22 mouse cellular contexts compared by ENCODE assay signal in genomic region chr14:11417857-11418256, GRCm38 (mm10).
DNase-seq lines count a peak whose midpoint lies in the region; ATAC-seq and TF ChIP-seq lines count a peak whose summit lies in the region.
"Had no signal": no experiment of that assay in that cellular context is flagged by ENCODE, and none has a peak within 500 bp of the region (broad histone marks: within the 10 kb centered on the region; RNA-seq: fewer than 3 reads in every experiment).

No protein-coding gene starts in this region.

- 0 out of 4 replicates have a peak, but pooled peaks cover 0 to 2% of the 10 kb centered on the region in 2 experiments for H3K4me1 ChIP-seq in heart, embryonic 14.5 days (ENCODE audit: control insufficient read depth in 2 of 2, insufficient read depth in 2 of 2, low read length in 2 of 2)
- H3K4me1 ChIP-seq in midbrain, embryonic 12.5 days = no peaks in the 10 kb centered on the region
- no peaks in the 10 kb centered on the region for H3K4me1 ChIP-seq in midbrain, embryonic 13.5 days (replicated peaks)
- no peaks in the 10 kb centered on the region for H3K4me1 ChIP-seq in ES-E14 (ENCODE audit: control insufficient read depth in 2 of 2, insufficient read depth in 2 of 2, low read length in 2 of 2, poor library complexity in 1 of 2)
- no peaks in the 10 kb centered on the region for H3K4me1 ChIP-seq in embryonic facial prominence, embryonic 13.5 days
- H3K4me1 ChIP-seq: forebrain, embryonic 12.5 days; hindbrain, embryonic 10.5 days had no signal

- no peak for DNase-seq in heart, adult 9 months (ENCODE audit: low spot score in 2 of 2)
- DNase-seq in ES-E14 (ENCODE audit: low read depth, low spot score) = no peak
- no peak for DNase-seq in cerebellum, adult 11 months
- DNase-seq: adrenal gland, postnatal 14 days; cerebellum, adult 18-20 months; cerebellum, adult 9-11 months; cerebellum, postnatal 36 days; gastrocnemius, postnatal 10 days; heart, adult 2 months; heart, postnatal 10 days; kidney, adult 18-20 months had no signal

- WGBS in heart, embryonic 14.5 days = 75% methylated on average over 3 of the region's 3 CpGs
- WGBS in midbrain, embryonic 12.5 days = 80% methylated on average over 3 of the region's 3 CpGs
- 92% methylated on average over 3 of the region's 3 CpGs for WGBS in midbrain, embryonic 13.5 days
- WGBS in embryonic facial prominence, embryonic 13.5 days = 82% methylated on average over 3 of the region's 3 CpGs

- H3K36me3 ChIP-seq in heart, embryonic 14.5 days (ENCODE audit: control insufficient read depth, insufficient read depth, low read length) = no peaks in the 10 kb centered on the region
- no peaks in the 10 kb centered on the region for H3K36me3 ChIP-seq in midbrain, embryonic 12.5 days
- no peaks in the 10 kb centered on the region for H3K36me3 ChIP-seq in midbrain, embryonic 13.5 days
- no peaks in the 10 kb centered on the region for H3K36me3 ChIP-seq in ES-E14 (ENCODE audit: control insufficient read depth, insufficient read depth, low read length, poor library complexity, severe bottlenecking)
- H3K36me3 ChIP-seq in embryonic facial prominence, embryonic 13.5 days = no peaks in the 10 kb centered on the region
- H3K36me3 ChIP-seq: forebrain, embryonic 12.5 days; G1E; heart, embryonic 13.5 days; hindbrain, embryonic 10.5 days had no signal

- H3K27me3 ChIP-seq in heart, embryonic 14.5 days (ENCODE audit: control insufficient read depth, insufficient read depth, low read length) = no peaks in the 10 kb centered on the region
- no peaks in the 10 kb centered on the region for H3K27me3 ChIP-seq in midbrain, embryonic 12.5 days
- H3K27me3 ChIP-seq in midbrain, embryonic 13.5 days = no peaks in the 10 kb centered on the region
- H3K27me3 ChIP-seq in embryonic facial prominence, embryonic 13.5 days = no peaks in the 10 kb centered on the region
- H3K27me3 ChIP-seq: forebrain, embryonic 12.5 days; heart, embryonic 13.5 days had no signal

- ATAC-seq in heart, embryonic 14.5 days (ENCODE audit: insufficient number of reproducible peaks, insufficient read depth, low FRiP score, low read depth) = 0 out of 2 replicates have a peak, but pooled peaks have one; percentile 35
- ATAC-seq in midbrain, embryonic 12.5 days (ENCODE audit: low FRiP score, low read depth) = 0 out of 2 replicates have a peak, but pooled peaks have one; percentile 47
- ATAC-seq in midbrain, embryonic 13.5 days = no peak
- ATAC-seq in embryonic facial prominence, embryonic 13.5 days (ENCODE audit: insufficient number of reproducible peaks, insufficient read depth, low FRiP score, low TSS enrichment, low read depth) = peak; percentile 20; the same call in 1 of the 2 replicates
- ATAC-seq: forebrain, embryonic 16.5 days; hindbrain, embryonic 16.5 days; inflammation-experienced regulatory T-cells, adult 6 months had no signal

- H3K9ac ChIP-seq in heart, embryonic 14.5 days (ENCODE audit: low read length) = no peak overlapping the region
- no peak overlapping the region for H3K9ac ChIP-seq in midbrain, embryonic 12.5 days (replicated peaks)
- no peak overlapping the region for H3K9ac ChIP-seq in midbrain, embryonic 13.5 days (replicated peaks)
- no peak overlapping the region for H3K9ac ChIP-seq in ES-E14 (ENCODE audit: insufficient read depth, low read depth, low read length, poor library complexity, severe bottlenecking)
- H3K9ac ChIP-seq in embryonic facial prominence, embryonic 13.5 days = no peak overlapping the region
- H3K9ac ChIP-seq: forebrain, embryonic 12.5 days; heart, embryonic 13.5 days had no signal

- no peak overlapping the region for H3K27ac ChIP-seq in heart, embryonic 14.5 days (replicated peaks in 1 of 2; ENCODE audit: control insufficient read depth in 1 of 2, insufficient read depth in 1 of 2, low read depth in 2 of 2, low read length in 2 of 2)
- no peak overlapping the region for H3K27ac ChIP-seq in midbrain, embryonic 12.5 days (replicated peaks)
- H3K27ac ChIP-seq in midbrain, embryonic 13.5 days = no peak overlapping the region
- H3K27ac ChIP-seq in ES-E14 (ENCODE audit: insufficient read depth, low read depth, low read length, poor library complexity, severe bottlenecking) = peak overlapping the region; percentile 7; the same call in 1 of the 2 replicates
- no peak overlapping the region for H3K27ac ChIP-seq in embryonic facial prominence, embryonic 13.5 days
- H3K27ac ChIP-seq: forebrain, embryonic 12.5 days; heart, adult 2 months; heart, embryonic 13.5 days; hindbrain, embryonic 10.5 days had no signal

- H3K4me2 ChIP-seq in heart, embryonic 14.5 days (ENCODE audit: low read length) = no peak overlapping the region
- no peak overlapping the region for H3K4me2 ChIP-seq in midbrain, embryonic 12.5 days (replicated peaks)
- H3K4me2 ChIP-seq in midbrain, embryonic 13.5 days (replicated peaks) = no peak overlapping the region
- no peak overlapping the region for H3K4me2 ChIP-seq in embryonic facial prominence, embryonic 13.5 days
- H3K4me2 ChIP-seq: forebrain, embryonic 12.5 days; heart, embryonic 13.5 days had no signal

- in situ Hi-C loops in ES-E14 (cut with MboI; ENCODE audit: low sequenced_read_pairs in 2 of 2, unreplicated experiment in 2 of 2) = no loop called here

- H3K9me3 ChIP-seq in heart, embryonic 14.5 days (ENCODE audit: control insufficient read depth, low read length) = no peaks in the 10 kb centered on the region
- no peaks in the 10 kb centered on the region for H3K9me3 ChIP-seq in midbrain, embryonic 12.5 days
- H3K9me3 ChIP-seq in midbrain, embryonic 13.5 days = no peaks in the 10 kb centered on the region
- H3K9me3 ChIP-seq in ES-E14 (ENCODE audit: control insufficient read depth, insufficient read depth, low read depth, low read length) = no peaks in the 10 kb centered on the region
- H3K9me3 ChIP-seq in embryonic facial prominence, embryonic 13.5 days = no peaks in the 10 kb centered on the region
- H3K9me3 ChIP-seq: forebrain, embryonic 12.5 days; heart, embryonic 13.5 days; hindbrain, embryonic 10.5 days had no signal

- H3K4me3 ChIP-seq in heart, embryonic 14.5 days (ENCODE audit: control insufficient read depth in 1 of 2, insufficient read depth in 1 of 2, low read depth in 1 of 2, low read length in 2 of 2) = no peak overlapping the region
- H3K4me3 ChIP-seq in midbrain, embryonic 12.5 days = no peak overlapping the region
- no peak overlapping the region for H3K4me3 ChIP-seq in midbrain, embryonic 13.5 days (replicated peaks)
- H3K4me3 ChIP-seq in ES-E14 (ENCODE audit: insufficient read depth in 1 of 2, low read depth in 1 of 2, low read length in 2 of 2, poor library complexity in 1 of 2, severe bottlenecking in 1 of 2) = no peak overlapping the region
- no peak overlapping the region for H3K4me3 ChIP-seq in embryonic facial prominence, embryonic 13.5 days
- H3K4me3 ChIP-seq: forebrain, embryonic 12.5 days; heart, adult 2 months; heart, embryonic 13.5 days; hindbrain, embryonic 10.5 days had no signal

TF ChIP-seq in ES-E14, 5 proteins besides CTCF, POLR2A, EP300 and RAD21:
- TF ChIP-seq HCFC1 (IDR thresholded peaks at IDR 0.05; ENCODE audit: borderline replicate concordance, insufficient read depth, low read length) (no peak), CHD2 (IDR thresholded peaks at IDR 0.05; ENCODE audit: low read depth, low read length) (no peak), ZC3H11A (IDR thresholded peaks at IDR 0.05; ENCODE audit: borderline replicate concordance, low read depth, low read length) (no peak), ZNF384 (IDR thresholded peaks at IDR 0.05; ENCODE audit: low read depth, low read length) (no peak), MAFK (IDR thresholded peaks at IDR 0.05; ENCODE audit: insufficient read depth, low read depth, low read length) (no peak)
